Mouse (Mus musculus): ENCODE results near the gene Cpeb3. TPM values are rescaled to one million over a fixed set of nuclear protein-coding genes. Genes with fewer than 3 reads are reported as not detected.

The Cpeb3 gene
- polyA plus RNA-seq, 1 experiment: 10.1 TPM

- Histone ChIP-seq H3K4me3 (replicated peaks) (no peak overlapping the region), H3K36me3 (ENCODE audit: control insufficient read depth) (peaks cover 10% of the 10 kb centered on the region), H3K4me1 (ENCODE audit: control insufficient read depth) (peaks cover 4% of the 10 kb centered on the region), H3K9me3 (ENCODE audit: control insufficient read depth, low read length) (no peaks in the 10 kb centered on the region), H3K27me3 (ENCODE audit: control insufficient read depth) (no peaks in the 10 kb centered on the region)
- TF ChIP-seq GATA1 (IDR thresholded peaks at IDR 0.05; ENCODE audit: low read length): no peak
- TF ChIP-seq TAL1 (IDR thresholded peaks at IDR 0.05; ENCODE audit: low read length): no peak
Observed at GRCm38 (mm10) chr19:37115374-37115773, 93.0 kb downstream of the Cpeb3 start.

- no peaks in the 10 kb centered on the region for H3K27me3 ChIP-seq (ENCODE audit: control insufficient read depth)
- H3K4me3 ChIP-seq (replicated peaks): no peak overlapping the region
- peaks cover 7% of the 10 kb centered on the region for H3K36me3 ChIP-seq (ENCODE audit: control insufficient read depth)
- H3K9me3 ChIP-seq (ENCODE audit: control insufficient read depth, low read length): no peaks in the 10 kb centered on the region
- no peak for TF ChIP-seq TAL1 (IDR thresholded peaks at IDR 0.05; ENCODE audit: low read length)
- TF ChIP-seq GATA1 (IDR thresholded peaks at IDR 0.05; ENCODE audit: low read length): no peak
- peaks cover 2% of the 10 kb centered on the region for H3K4me1 ChIP-seq (ENCODE audit: control insufficient read depth)
Observed at GRCm38 (mm10) chr19:37111831-37112230, 96.6 kb downstream of the Cpeb3 start.

- Histone ChIP-seq H3K4me3 (replicated peaks) (no peak overlapping the region), H3K36me3 (ENCODE audit: control insufficient read depth) (no peaks in the 10 kb centered on the region), H3K27me3 (ENCODE audit: control insufficient read depth) (no peaks in the 10 kb centered on the region), H3K9me3 (ENCODE audit: control insufficient read depth, low read length) (no peaks in the 10 kb centered on the region), H3K4me1 (ENCODE audit: control insufficient read depth) (peaks cover 2% of the 10 kb centered on the region)
- TF ChIP-seq GATA1 (IDR thresholded peaks at IDR 0.05; ENCODE audit: low read length): no peak
- TF ChIP-seq TAL1 (IDR thresholded peaks at IDR 0.05; ENCODE audit: low read length): no peak
Observed at GRCm38 (mm10) chr19:37110494-37110893, 97.9 kb downstream of the Cpeb3 start.

- Histone ChIP-seq H3K36me3 (ENCODE audit: control insufficient read depth) (no peaks in the 10 kb centered on the region), H3K4me3 (replicated peaks) (no peak overlapping the region), H3K9me3 (ENCODE audit: control insufficient read depth, low read length) (no peaks in the 10 kb centered on the region), H3K27me3 (ENCODE audit: control insufficient read depth) (no peaks in the 10 kb centered on the region), H3K4me1 (ENCODE audit: control insufficient read depth) (peaks cover 2% of the 10 kb centered on the region)
- TF ChIP-seq TAL1 (IDR thresholded peaks at IDR 0.05; ENCODE audit: low read length) (no peak), GATA1 (IDR thresholded peaks at IDR 0.05; ENCODE audit: low read length) (no peak)
Observed at GRCm38 (mm10) chr19:37109853-37110252, 98.5 kb downstream of the Cpeb3 start.

- H3K27me3 ChIP-seq (ENCODE audit: control insufficient read depth): no peaks in the 10 kb centered on the region
- H3K9me3 ChIP-seq (ENCODE audit: control insufficient read depth, low read length): no peaks in the 10 kb centered on the region
- H3K4me3 ChIP-seq (replicated peaks): no peak overlapping the region
- TF ChIP-seq GATA1 (IDR thresholded peaks at IDR 0.05; ENCODE audit: low read length): no peak
- TF ChIP-seq TAL1 (IDR thresholded peaks at IDR 0.05; ENCODE audit: low read length): no peak
- peaks cover 12% of the 10 kb centered on the region for H3K36me3 ChIP-seq (ENCODE audit: control insufficient read depth)
- peaks cover 32% of the 10 kb centered on the region for H3K4me1 ChIP-seq (ENCODE audit: control insufficient read depth)
Observed at GRCm38 (mm10) chr19:37100689-37101088, 107.7 kb downstream of the Cpeb3 start.

GRCm38 (mm10) chr19:37095666-37096330 lies 112.6 kb downstream of the Cpeb3 start:
- TF ChIP-seq GATA1 (IDR thresholded peaks at IDR 0.05; ENCODE audit: low read length): no peak
- no peak for TF ChIP-seq TAL1 (IDR thresholded peaks at IDR 0.05; ENCODE audit: low read length)
- H3K4me3 ChIP-seq (replicated peaks): no peak overlapping the region
- H3K9me3 ChIP-seq (ENCODE audit: control insufficient read depth, low read length): no peaks in the 10 kb centered on the region
- peaks cover 2% of the 10 kb centered on the region; the same call in 1 of the 2 replicates for H3K27me3 ChIP-seq (ENCODE audit: control insufficient read depth)
- peaks cover 11% of the 10 kb centered on the region for H3K36me3 ChIP-seq (ENCODE audit: control insufficient read depth)
- H3K4me1 ChIP-seq (ENCODE audit: control insufficient read depth): peaks cover 18% of the 10 kb centered on the region

GRCm38 (mm10) chr19:37093181-37093580 lies 115.2 kb downstream of the Cpeb3 start:
- Histone ChIP-seq H3K4me3 (replicated peaks) (no peak overlapping the region), H3K27me3 (ENCODE audit: control insufficient read depth) (peaks cover 2% of the 10 kb centered on the region; the same call in 1 of the 2 replicates), H3K9me3 (ENCODE audit: control insufficient read depth, low read length) (no peaks in the 10 kb centered on the region), H3K36me3 (ENCODE audit: control insufficient read depth) (peaks cover 2% of the 10 kb centered on the region), H3K4me1 (ENCODE audit: control insufficient read depth) (no peaks in the 10 kb centered on the region; the same call in 1 of the 2 replicates)
- TF ChIP-seq GATA1 (IDR thresholded peaks at IDR 0.05; ENCODE audit: low read length) (no peak), TAL1 (IDR thresholded peaks at IDR 0.05; ENCODE audit: low read length) (no peak)

- no peaks in the 10 kb centered on the region for H3K9me3 ChIP-seq (ENCODE audit: control insufficient read depth, low read length)
- H3K36me3 ChIP-seq (ENCODE audit: control insufficient read depth): peaks cover 17% of the 10 kb centered on the region
- H3K4me3 ChIP-seq (replicated peaks): no peak overlapping the region
- TF ChIP-seq TAL1 (IDR thresholded peaks at IDR 0.05; ENCODE audit: low read length) (no peak), GATA1 (IDR thresholded peaks at IDR 0.05; ENCODE audit: low read length) (no peak)
- H3K27me3 ChIP-seq (ENCODE audit: control insufficient read depth): peaks cover 2% of the 10 kb centered on the region; the same call in 1 of the 2 replicates
- no peaks in the 10 kb centered on the region; the same call in 1 of the 2 replicates for H3K4me1 ChIP-seq (ENCODE audit: control insufficient read depth)
Observed at GRCm38 (mm10) chr19:37090146-37091061, 118.0 kb downstream of the Cpeb3 start.
